Mouse (Mus musculus) megakaryocyte, embryonic 14.5 days (primary cell): ENCODE data around the gene Ubb. TPM values are rescaled to one million over a fixed set of nuclear protein-coding genes. Genes with fewer than 3 reads are reported as not detected.

Experiments used
- H3K27me3 ChIP-seq: replicated peaks from 2 replicates; pipeline ENCODE3; 2012; ENCODE audit warnings: inconsistent platforms
- H3K36me3 ChIP-seq: replicated peaks from 2 replicates; pipeline ENCODE3; 2012; ENCODE audit warnings: low read length, inconsistent platforms, mixed read lengths
- H3K4me1 ChIP-seq: 2 replicates; pipeline ENCODE4 v1.6.1; 2012; ENCODE audit warnings: inconsistent platforms
- H3K4me3 ChIP-seq: replicated peaks from 2 replicates; pipeline ENCODE3; 2012; ENCODE audit warnings: moderate library complexity, mild to moderate bottlenecking, inconsistent platforms
- H3K9me3 ChIP-seq: 2 replicates; pipeline ENCODE4 v1.6.1; 2012; ENCODE audit warnings: inconsistent platforms
- FLI1 ChIP-seq: IDR thresholded peaks from 2 replicates; pipeline ENCODE4 v1.6.1; 2012; ENCODE audit warnings: low read length, inconsistent platforms, mixed read lengths
- GATA1 ChIP-seq: IDR thresholded peaks from 3 replicates; pipeline ENCODE4 v1.6.1; 2012; ENCODE audit warnings: mixed read lengths, low read length, inconsistent platforms, borderline replicate concordance
- polyA plus RNA-seq: library from polyadenylated mRNA; stranded (reverse); fragments of >175 nt; gene quantifications from 2 replicates; pipeline ENCODE4 v1.2.3, GENCODE M21; 2012; ENCODE audit warnings: low replicate concordance; ENCODE audit not compliant: insufficient read depth

The Ubb gene
- polyA plus RNA-seq, 1 experiment = 1,175 TPM

DNA sequence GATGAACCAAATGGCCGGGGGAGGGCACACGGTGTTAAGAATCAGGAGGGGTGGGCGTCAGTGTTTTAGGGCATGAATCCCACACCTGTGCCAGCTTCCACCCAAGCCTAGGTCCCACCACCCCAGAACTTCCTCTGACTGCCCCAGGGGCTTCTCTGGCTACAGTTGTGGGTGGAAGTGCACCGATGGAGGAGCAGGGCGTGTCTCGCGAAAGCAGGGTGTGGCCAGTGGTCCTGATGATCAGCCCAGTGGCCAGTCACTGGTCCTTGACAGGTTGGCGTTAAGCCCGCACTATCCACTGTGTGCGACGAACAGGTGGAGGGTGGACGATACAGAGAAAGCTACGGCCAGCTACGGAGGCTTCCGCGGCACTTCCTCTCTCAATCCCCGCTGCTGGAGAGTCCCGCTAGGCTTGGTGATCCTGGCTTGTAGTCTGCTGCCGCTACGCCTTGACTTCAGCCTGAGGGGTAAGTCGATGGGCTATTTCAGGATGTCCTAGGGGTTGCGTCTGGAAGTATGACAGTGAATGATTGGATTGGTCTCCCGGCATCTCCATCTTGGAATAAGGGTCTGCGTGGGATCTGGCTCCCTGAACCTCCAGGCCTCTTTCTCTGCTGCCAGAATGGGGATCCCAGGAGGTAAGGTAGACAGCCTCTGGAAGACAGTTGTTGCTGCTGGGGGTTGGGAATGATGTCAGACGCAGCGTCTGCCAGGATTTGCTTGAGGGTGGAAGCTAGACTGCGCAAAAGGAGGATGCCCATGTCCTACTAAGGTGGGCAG lies 24.9 kb downstream of the Ubb start:
- peaks cover 66% of the 10 kb centered on the region for H3K4me1 ChIP-seq

DNA sequence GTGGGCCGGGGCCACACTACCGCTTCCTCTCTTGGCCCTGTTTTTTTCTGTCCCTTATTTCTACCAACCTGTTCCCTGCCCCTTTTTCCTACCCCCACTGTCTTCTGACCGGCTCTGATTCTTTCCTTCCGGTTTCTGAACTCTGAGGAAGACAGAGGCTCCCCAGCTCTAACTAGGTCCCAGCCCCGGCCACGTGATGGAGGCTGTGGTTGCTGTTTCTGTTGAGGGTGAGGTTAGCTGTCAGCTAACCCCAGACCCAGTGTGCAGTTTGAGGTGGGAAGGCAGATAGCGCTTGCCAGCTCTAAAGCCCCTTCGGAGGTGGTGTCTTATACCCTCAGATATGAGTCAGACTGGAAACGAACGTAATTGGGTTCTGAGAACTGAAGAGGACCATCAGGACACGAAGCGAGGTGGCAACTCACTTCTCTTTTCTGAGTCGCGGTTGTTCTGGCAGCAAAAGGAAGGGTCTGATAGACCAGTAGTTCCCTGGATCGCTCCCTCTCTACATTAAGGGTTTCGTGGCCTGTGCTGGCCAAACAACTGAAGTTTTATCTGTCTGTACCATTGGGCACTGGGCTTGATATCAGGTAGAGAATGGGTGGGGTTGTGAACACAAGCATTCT lies 25.7 kb downstream of the Ubb start:
- Histone ChIP-seq H3K4me1 (peaks cover 65% of the 10 kb centered on the region), H3K4me3 (peak overlapping the region; percentile 90)
- TF ChIP-seq FLI1 (no peak), GATA1 (no peak)

More for the DNA sequence above, 24.9 kb downstream of the Ubb start:
- TF ChIP-seq FLI1 = no peak
- TF ChIP-seq GATA1 = no peak
- H3K27me3 ChIP-seq = peaks cover 8% of the 10 kb centered on the region
- H3K4me3 ChIP-seq = peak overlapping the region; percentile 90
- H3K36me3 ChIP-seq = peaks cover 32% of the 10 kb centered on the region
- no peaks in the 10 kb centered on the region; the same call in 1 of the 2 replicates for H3K9me3 ChIP-seq

DNA sequence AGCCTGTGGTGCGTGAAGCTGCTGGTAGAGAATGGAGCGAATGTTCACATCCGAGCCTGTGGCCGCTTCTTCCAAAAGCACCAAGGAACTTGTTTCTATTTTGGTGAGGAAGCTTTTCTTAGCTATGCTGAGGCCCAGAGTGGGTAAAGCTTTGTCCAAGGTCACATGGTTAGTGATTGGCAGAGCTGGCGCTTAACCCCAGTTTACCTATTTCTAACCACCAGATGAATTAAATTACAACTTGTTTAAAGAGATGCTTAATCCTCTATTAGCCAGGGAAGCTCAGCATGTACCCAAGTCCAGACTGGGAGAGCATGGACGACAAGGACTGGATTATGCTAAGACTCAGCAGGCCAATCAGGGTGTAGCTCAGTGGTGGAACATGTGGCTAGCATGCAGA lies 32.1 kb downstream of the Ubb start:
- Histone ChIP-seq H3K27me3 (peaks cover 6% of the 10 kb centered on the region), H3K9me3 (peaks cover 10% of the 10 kb centered on the region), H3K4me1 (peaks cover 40% of the 10 kb centered on the region), H3K36me3 (peaks cover 96% of the 10 kb centered on the region), H3K4me3 (no peak overlapping the region)
- TF ChIP-seq GATA1 (no peak), FLI1 (no peak)

More for the DNA sequence above, 25.7 kb downstream of the Ubb start:
- peaks cover 8% of the 10 kb centered on the region for H3K27me3 ChIP-seq
- no peaks in the 10 kb centered on the region; the same call in 1 of the 2 replicates for H3K9me3 ChIP-seq
- H3K36me3 ChIP-seq = peaks cover 40% of the 10 kb centered on the region

DNA sequence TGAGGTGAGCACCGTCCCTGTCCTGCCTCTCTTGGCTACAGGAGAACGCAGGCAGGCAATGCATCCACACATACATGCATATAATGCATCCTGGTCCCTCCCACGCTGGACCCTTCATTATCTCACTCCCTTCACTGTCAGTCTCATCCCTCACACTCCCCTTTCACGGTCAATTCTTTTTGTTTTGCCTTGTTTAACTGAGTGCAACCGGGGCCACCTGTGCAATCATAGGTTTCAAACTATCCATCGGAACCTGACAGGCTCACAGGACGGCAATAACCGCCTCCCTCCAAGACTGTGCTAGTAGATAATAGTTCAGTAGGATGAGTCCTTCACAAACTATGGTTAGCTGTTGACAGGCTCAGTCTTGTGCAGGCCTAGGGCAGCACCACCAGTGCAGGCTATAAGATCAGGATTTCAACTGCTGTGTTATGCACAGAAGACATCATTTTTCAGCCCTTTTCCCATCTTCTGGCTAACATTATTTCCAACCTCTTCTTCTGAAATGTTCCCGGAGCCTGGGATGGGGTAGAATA lies 33.8 kb downstream of the Ubb start:
- Histone ChIP-seq H3K27me3 (no peaks in the 10 kb centered on the region), H3K4me1 (peaks cover 26% of the 10 kb centered on the region), H3K9me3 (peaks cover 10% of the 10 kb centered on the region), H3K4me3 (peak overlapping the region; percentile 3), H3K36me3 (peaks cover 97% of the 10 kb centered on the region)
- TF ChIP-seq FLI1 (no peak), GATA1 (no peak)

DNA sequence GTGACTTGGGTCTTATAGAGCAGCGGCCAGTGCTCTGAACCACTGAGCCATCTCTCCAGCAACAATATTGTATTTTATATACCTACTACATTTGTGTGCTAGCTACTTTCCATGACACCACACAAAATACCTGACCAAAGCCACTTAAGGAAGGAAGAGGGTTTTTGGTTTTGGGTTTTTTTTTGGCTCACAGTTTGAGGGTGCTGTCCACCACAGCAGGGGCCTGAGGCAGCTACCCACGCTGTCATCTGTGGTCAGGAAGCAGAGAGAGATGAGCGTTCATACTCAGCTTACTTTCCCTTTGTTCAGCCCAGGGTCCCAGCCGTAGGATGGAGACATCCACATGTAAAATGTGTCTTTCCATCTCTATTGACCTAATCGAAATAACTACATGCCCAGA lies 36.1 kb downstream of the Ubb start:
- peaks cover 98% of the 10 kb centered on the region for H3K36me3 ChIP-seq
- H3K27me3 ChIP-seq = peaks cover 5% of the 10 kb centered on the region
- TF ChIP-seq GATA1 (no peak), FLI1 (no peak)

DNA sequence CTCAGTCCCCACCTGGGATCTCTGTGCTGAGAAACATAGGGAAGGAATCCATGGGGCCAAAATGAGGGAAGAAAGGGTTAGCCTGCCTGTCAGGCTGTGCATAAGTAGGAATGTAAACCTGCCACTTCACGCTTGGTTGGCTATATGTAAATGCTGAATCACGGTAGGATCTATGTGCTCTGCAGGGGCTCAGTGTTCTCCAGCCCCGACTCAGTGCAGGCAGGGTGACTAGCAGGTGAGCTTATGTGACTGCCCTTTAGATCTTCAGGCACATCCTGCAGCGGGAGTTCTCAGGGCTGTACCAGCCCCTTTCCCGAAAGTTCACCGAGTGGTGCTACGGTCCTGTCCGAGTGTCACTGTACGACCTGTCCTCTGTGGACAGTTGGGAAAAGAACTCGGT lies 38.4 kb downstream of the Ubb start:
- Histone ChIP-seq H3K9me3 (peaks cover 10% of the 10 kb centered on the region), H3K27me3 (peaks cover 7% of the 10 kb centered on the region), H3K4me3 (no peak overlapping the region), H3K4me1 (peaks cover 30% of the 10 kb centered on the region), H3K36me3 (peaks cover 97% of the 10 kb centered on the region)
- TF ChIP-seq FLI1 (no peak), GATA1 (no peak)

More for the DNA sequence above, 36.1 kb downstream of the Ubb start:
- peaks cover 28% of the 10 kb centered on the region for H3K4me1 ChIP-seq
- peaks cover 10% of the 10 kb centered on the region for H3K9me3 ChIP-seq
- H3K4me3 ChIP-seq = peak overlapping the region; percentile 38

DNA sequence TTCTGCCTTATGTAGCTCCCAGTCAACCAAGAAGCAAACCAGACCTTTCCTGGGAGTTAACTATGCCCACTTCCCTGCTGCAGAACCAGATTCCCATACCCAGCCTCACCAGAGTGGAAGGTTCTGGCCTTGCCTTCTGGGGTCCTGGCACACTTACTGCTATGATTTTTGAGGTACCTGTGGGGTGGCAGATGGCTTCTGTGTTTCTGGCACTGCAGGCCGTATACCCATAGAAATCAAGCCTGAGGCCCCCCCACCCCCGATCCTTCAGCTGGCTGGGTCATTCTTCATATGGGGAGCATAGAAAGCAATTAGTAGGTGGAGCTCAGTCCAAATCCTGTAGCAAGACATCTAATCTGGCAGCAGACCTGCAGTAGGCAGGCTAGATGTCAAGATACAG lies 40.1 kb downstream of the Ubb start:
- H3K27me3 ChIP-seq = peaks cover 7% of the 10 kb centered on the region
- peaks cover 10% of the 10 kb centered on the region for H3K9me3 ChIP-seq
- peaks cover 97% of the 10 kb centered on the region for H3K36me3 ChIP-seq
- TF ChIP-seq GATA1 (no peak), FLI1 (no peak)
- H3K4me1 ChIP-seq = peaks cover 27% of the 10 kb centered on the region
- H3K4me3 ChIP-seq = no peak overlapping the region

DNA sequence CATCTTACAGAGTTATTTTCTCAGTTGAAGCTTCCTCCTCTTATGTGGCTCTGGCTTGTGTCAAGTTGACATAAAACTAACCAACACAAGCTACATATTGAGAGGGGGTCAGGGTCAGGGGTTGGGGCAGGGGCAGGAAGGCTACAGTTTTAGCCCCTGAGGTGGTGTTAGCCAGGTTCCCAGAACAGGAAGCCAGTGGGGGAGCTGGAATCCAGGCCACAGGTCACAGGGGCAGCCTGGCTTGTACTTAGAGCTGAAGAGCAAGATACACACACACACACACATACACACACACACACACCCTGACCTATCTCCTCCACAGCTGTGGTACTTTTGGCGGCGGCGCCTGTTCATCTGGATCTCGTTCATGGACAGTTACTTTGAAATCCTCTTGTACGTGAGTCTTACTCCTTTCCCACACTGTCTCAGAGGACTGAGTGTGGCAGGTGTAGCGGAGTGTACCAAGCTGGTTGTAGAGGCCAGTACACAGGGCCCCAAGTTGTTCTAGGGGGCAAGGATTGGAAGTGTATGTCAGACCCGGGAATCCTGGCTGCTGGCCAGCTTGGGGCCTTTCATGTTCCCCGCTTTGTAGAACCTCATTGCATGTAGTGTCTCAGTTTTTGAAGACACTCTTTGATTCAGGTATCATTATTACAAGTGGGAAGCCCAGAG lies 41.1 kb downstream of the Ubb start:
- peaks cover 7% of the 10 kb centered on the region for H3K27me3 ChIP-seq
- TF ChIP-seq GATA1 = no peak
- no peak for TF ChIP-seq FLI1
- peaks cover 29% of the 10 kb centered on the region for H3K4me1 ChIP-seq
- peaks cover 7% of the 10 kb centered on the region for H3K9me3 ChIP-seq
- no peak overlapping the region for H3K4me3 ChIP-seq
- H3K36me3 ChIP-seq = peaks cover 93% of the 10 kb centered on the region

DNA sequence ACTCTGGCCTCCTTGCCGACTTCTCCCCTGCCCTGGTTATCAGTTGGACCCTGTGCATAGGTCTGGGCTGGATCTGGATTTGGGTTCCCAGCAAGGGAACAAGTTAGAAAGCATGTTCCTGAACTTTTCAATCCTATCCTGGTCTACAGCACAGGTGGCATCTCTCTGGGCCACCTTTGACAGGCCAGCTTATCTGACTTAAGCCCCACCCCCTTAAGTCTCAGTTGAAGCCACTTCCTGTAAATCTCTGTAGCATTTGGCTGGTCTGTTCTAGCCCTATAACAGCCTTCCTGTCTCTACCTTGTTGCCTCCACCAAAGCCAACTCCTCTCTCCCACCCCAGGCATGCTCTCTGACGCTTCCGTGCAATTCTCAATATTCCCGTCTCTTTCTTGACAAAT lies 47.6 kb downstream of the Ubb start:
- TF ChIP-seq FLI1 (no peak), GATA1 (no peak)
- Histone ChIP-seq H3K27me3 (no peaks in the 10 kb centered on the region), H3K36me3 (peaks cover 71% of the 10 kb centered on the region), H3K4me1 (peaks cover 14% of the 10 kb centered on the region), H3K4me3 (no peak overlapping the region), H3K9me3 (no peaks in the 10 kb centered on the region)
